Mouse (Mus musculus) ES-E14 (cell line): ENCODE results near the gene Sgip1.

Experiments
- CHD2 ChIP-seq: IDR thresholded peaks from 2 replicates; pipeline ENCODE4 v1.6.1; 2014; ENCODE audit warnings: mild to moderate bottlenecking, low read depth, low read length, inconsistent platforms
- MAFK ChIP-seq: IDR thresholded peaks from 2 replicates; pipeline ENCODE4 v1.6.1; 2014; ENCODE audit warnings: mild to moderate bottlenecking, low read depth, low read length, inconsistent platforms; ENCODE audit not compliant: insufficient read depth

DNA sequence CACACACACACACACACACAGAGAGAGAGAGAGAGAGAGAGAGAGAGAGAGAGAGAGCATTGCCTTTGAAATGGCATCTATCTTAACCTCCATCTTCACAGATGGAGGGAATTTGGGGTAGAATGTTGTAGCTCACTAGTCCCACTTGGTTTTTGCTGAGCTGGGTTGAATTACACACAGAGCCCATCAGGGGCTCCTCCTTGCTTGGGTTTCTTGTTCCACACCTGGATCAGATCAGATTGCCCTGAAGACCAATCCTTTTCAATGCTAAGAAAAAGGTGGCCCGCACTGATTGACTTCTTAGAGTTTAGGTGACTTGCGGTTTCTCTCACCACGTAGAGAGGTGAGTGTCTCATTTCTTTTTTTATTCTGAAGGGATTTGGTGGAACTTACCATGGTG lies 250.6 kb downstream of the Sgip1 start:
- TF ChIP-seq CHD2 (no peak), MAFK (no peak)
